Mouse (Mus musculus): ENCODE measurements around the gene Exosc8. TPM values are rescaled to one million over a fixed set of nuclear protein-coding genes. Genes with fewer than 3 reads are reported as not detected.
A peak's percentile ranks its signal among the peaks of the same experiment; 100 is the strongest.

The Exosc8 gene
- 4.5 and 8.5 TPM in 2 replicates for polyA plus RNA-seq (2012; rRNA removed)

DNA sequence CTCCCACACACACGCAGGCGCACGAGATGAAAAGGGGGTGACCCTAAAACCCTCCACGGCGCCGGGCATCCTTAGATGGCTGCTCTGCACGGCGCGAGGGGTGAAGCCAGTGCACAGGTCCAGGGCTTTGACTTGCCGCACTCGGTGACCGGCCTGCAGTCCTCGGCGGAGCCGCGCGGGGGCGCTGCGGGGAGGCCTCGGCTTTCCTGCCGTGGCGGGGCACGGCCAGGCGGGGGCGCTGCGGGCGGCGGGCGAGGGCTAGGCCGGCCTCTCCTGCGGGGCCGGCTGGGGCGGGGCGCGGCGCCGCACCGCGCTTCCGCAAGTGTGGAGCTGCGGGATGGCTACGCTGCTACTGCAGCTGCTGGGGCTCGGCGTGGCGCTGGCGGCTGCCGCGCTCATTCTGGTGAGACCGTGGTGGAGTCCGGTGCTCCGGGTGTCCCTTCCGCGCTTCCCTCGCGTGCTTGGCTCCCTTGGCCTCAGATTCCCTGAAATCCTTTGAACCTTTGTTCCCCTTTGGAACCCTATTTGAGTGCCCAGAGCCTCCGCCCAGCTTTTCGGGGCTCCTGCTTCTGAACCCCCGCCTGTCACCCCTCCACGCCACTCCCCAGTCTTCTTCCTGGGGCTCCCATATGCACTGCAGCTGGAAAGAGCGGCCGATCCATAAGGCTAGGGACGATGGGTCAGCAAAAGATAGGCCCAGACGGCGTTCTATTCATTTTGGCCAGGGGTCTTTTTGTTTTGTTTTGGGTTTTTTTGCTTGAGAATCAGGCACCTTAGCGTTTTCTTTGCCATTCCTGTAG, at the start of gene Exosc8, which contains the start of gene Alg5:
Exosc8 (minus strand) TSS at position 147 of the 800 bp plus-strand sequence.
Alg5 (plus strand) TSS at position 293 of the 800 bp plus-strand sequence.
- peaks cover 2% of the 10 kb centered on the region; the same call in 1 of the 2 replicates for H3K4me1 ChIP-seq (ENCODE audit: control insufficient read depth, insufficient read depth, insufficient read length, low read length)
- peaks cover 10% of the 10 kb centered on the region for H3K36me3 ChIP-seq (ENCODE audit: control insufficient read depth, insufficient read depth, low read length)
- under 1% methylated on average over 65 of the region's 65 CpGs for WGBS
- peak within 1 kb of the TSS; percentile 95 for H3K27ac ChIP-seq (ENCODE audit: insufficient read depth, low read depth, low read length)
- H3K27me3 ChIP-seq (ENCODE audit: control insufficient read depth, insufficient read depth, low read length) = no peaks in the 10 kb centered on the region
- TF ChIP-seq POLR2A (IDR thresholded peaks at IDR 0.05; ENCODE audit: low read depth, low read length) = peak; percentile 73
- TF ChIP-seq CTCF (IDR thresholded peaks at IDR 0.05; ENCODE audit: extremely low read depth, insufficient read length, insufficient replicate concordance, low read depth, low read length) = peak; percentile 99
- peak within 1 kb of the TSS; percentile 80 for H3K4me3 ChIP-seq (ENCODE audit: low read depth, low read length)

DNA sequence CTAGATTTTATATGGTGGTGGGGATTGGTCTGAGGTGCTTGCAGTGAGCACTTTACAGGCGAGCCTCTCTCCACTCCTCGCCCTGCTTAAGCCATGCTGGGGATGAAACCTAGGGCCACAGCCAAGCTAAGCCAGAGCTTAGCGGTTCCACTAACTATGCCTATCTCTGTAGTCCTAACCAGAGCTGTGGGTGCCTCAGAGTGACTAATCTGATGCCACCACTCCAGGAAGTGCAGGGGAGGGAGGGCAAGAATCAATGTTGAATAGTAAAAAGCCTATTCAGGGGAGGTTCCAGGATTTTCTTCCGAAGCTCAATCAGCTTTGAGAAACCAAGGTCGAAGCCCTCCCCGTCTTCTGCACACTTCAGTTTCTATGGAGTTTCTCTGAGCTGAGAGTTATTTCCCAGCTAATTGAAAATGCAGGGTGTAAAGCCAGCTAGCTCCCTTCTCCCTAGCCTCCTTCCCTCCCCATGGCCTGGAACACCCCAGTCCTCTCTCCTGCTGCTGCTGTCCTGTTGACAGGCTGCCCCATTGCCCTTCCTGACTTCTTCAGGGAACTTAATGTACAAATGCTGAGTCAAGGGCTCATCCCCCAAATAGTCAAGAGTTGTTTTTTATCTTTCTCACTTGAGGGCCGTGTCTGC, 40.9 kb upstream of the Exosc8 start:
- Histone ChIP-seq H3K36me3 (ENCODE audit: control insufficient read depth, insufficient read depth, low read length) (no peaks in the 10 kb centered on the region), H3K4me1 (ENCODE audit: control insufficient read depth, insufficient read depth, insufficient read length, low read length) (no peaks in the 10 kb centered on the region), H3K27ac (ENCODE audit: insufficient read depth, low read depth, low read length) (no peak overlapping the region), H3K27me3 (ENCODE audit: control insufficient read depth, insufficient read depth, low read length) (no peaks in the 10 kb centered on the region), H3K4me3 (ENCODE audit: low read depth, low read length) (no peak overlapping the region)
- no peak for TF ChIP-seq POLR2A (IDR thresholded peaks at IDR 0.05; ENCODE audit: low read depth, low read length)
- TF ChIP-seq CTCF (IDR thresholded peaks at IDR 0.05; ENCODE audit: extremely low read depth, insufficient read length, insufficient replicate concordance, low read depth, low read length) = no peak
- 64% methylated on average over 7 of the region's 7 CpGs for WGBS

DNA sequence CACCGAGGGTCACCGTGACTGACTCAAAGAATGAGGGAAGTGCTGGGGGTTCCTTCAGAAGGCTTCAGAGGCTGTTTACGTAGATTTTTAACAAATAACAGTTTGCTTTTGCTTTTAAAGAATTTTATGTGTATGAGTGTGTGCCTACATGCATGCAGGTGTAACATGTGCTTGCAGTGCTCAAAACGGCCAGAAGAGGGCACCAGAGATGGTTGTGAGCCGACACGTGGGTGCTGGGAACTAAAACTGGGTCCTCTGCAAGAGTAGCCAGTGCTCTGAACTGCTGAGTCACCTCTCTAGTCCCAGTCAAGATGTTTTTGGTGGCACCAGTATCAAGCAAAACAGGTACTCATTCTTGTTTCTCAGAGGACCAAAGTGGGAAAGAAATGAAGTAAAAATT, 38.4 kb upstream of the Exosc8 start:
- WGBS = 81% methylated on average over 6 of the region's 6 CpGs
- Histone ChIP-seq H3K4me1 (ENCODE audit: control insufficient read depth, insufficient read depth, insufficient read length, low read length) (no peaks in the 10 kb centered on the region), H3K27me3 (ENCODE audit: control insufficient read depth, insufficient read depth, low read length) (no peaks in the 10 kb centered on the region), H3K27ac (ENCODE audit: insufficient read depth, low read depth, low read length) (no peak overlapping the region), H3K36me3 (ENCODE audit: control insufficient read depth, insufficient read depth, low read length) (no peaks in the 10 kb centered on the region), H3K4me3 (ENCODE audit: low read depth, low read length) (no peak overlapping the region)
- no peak for TF ChIP-seq POLR2A (IDR thresholded peaks at IDR 0.05; ENCODE audit: low read depth, low read length)
- TF ChIP-seq CTCF (IDR thresholded peaks at IDR 0.05; ENCODE audit: extremely low read depth, insufficient read length, insufficient replicate concordance, low read depth, low read length) = no peak

DNA sequence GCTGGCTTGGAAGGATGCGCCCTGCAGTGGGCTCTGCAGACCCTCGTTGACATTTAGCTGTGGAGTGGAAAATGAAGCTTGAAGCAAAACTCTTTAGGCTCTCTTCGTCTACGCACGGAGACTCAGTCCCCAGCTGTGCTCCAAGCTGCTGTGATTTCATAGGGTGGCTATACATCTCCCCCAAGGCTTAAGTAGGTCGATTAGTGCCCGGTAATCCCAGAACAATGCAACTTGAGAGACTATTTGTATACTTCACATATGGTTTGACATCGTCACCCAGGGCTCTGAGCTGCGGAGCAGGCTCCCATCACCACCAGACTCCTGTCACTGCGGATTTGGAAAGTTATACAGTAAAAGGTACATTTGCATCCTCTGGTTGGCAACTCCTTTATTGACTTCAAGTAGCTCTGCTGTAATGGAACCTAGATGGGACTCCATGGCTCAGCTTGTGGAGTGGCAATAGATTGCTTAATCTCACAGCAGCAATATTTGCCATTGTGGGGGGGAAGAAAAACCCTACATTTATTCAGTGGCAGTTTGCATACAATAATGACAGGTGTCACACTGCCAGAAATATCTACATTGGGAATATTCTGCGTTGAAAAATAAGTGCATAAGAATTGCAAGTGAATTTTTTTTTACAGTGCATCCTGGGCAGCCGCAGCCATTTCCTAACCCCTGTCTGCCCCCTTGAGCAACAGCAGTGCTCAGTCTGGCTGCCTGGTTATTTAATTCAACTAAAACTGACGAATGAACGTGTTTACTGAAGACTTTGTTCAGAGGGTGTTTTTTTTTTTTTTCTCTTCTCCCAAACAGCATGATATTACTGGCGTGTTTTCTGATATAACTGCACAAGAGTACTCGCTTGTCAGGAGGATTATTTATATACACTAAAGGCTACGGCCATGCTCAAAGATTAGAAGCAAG, 34.4 kb upstream of the Exosc8 start:
- Histone ChIP-seq H3K27me3 (ENCODE audit: control insufficient read depth, insufficient read depth, low read length) (no peaks in the 10 kb centered on the region), H3K4me3 (ENCODE audit: low read depth, low read length) (no peak overlapping the region), H3K27ac (ENCODE audit: insufficient read depth, low read depth, low read length) (no peak overlapping the region), H3K4me1 (ENCODE audit: control insufficient read depth, insufficient read depth, insufficient read length, low read length) (no peaks in the 10 kb centered on the region), H3K36me3 (ENCODE audit: control insufficient read depth, insufficient read depth, low read length) (no peaks in the 10 kb centered on the region)
- 76% methylated on average over 17 of the region's 17 CpGs for WGBS
- TF ChIP-seq CTCF (IDR thresholded peaks at IDR 0.05; ENCODE audit: extremely low read depth, insufficient read length, insufficient replicate concordance, low read depth, low read length) (no peak), POLR2A (IDR thresholded peaks at IDR 0.05; ENCODE audit: low read depth, low read length) (no peak)

DNA sequence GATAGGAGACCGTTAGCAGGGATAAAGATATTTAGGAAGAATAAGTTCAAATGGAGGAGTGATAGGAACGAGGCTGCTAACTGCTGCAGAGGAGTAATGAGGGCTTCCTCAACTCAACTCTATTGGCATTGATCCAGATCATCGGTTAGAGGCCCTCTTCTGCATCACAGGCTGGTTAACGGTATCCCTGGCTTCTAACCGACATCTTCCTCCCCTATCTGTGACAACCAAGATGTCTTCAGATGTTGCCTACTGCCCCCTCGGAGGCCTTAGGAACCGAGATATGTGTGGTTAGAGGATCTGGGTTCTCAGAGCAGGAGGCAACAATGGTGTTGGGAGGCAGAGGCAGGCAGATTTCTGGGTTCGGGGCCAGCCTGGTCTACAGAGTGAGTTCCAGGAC, 33.4 kb upstream of the Exosc8 start:
- Histone ChIP-seq H3K27me3 (ENCODE audit: control insufficient read depth, insufficient read depth, low read length) (no peaks in the 10 kb centered on the region), H3K4me1 (ENCODE audit: control insufficient read depth, insufficient read depth, insufficient read length, low read length) (no peaks in the 10 kb centered on the region), H3K27ac (ENCODE audit: insufficient read depth, low read depth, low read length) (no peak overlapping the region), H3K4me3 (ENCODE audit: low read depth, low read length) (no peak overlapping the region), H3K36me3 (ENCODE audit: control insufficient read depth, insufficient read depth, low read length) (no peaks in the 10 kb centered on the region)
- WGBS = 81% methylated on average over 8 of the region's 8 CpGs
- no peak for TF ChIP-seq POLR2A (IDR thresholded peaks at IDR 0.05; ENCODE audit: low read depth, low read length)
- TF ChIP-seq CTCF (IDR thresholded peaks at IDR 0.05; ENCODE audit: extremely low read depth, insufficient read length, insufficient replicate concordance, low read depth, low read length) = no peak

DNA sequence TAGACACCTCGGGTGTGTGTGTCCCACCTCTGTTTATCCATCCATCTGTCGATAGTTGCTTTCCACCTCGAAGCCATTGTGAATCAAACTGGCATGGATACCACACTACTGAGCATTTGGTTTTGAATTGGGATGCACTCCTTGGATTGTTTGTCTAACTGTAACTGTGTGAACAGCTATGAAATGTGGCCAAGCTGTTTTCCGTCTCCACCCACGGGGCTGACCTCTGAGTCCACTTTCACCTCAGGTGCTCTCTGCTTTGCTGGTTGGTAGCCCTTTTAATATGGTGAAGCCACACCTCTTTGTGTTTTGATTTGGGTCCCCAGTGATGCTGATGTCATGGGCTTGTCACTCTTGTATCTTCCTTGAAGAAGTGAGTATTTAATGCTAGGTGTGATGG, 31.6 kb upstream of the Exosc8 start:
- Histone ChIP-seq H3K27ac (ENCODE audit: insufficient read depth, low read depth, low read length) (no peak overlapping the region), H3K4me1 (ENCODE audit: control insufficient read depth, insufficient read depth, insufficient read length, low read length) (no peaks in the 10 kb centered on the region), H3K27me3 (ENCODE audit: control insufficient read depth, insufficient read depth, low read length) (no peaks in the 10 kb centered on the region), H3K36me3 (ENCODE audit: control insufficient read depth, insufficient read depth, low read length) (no peaks in the 10 kb centered on the region), H3K4me3 (ENCODE audit: low read depth, low read length) (no peak overlapping the region)
- WGBS = 67% methylated on average over 5 of the region's 5 CpGs
- TF ChIP-seq POLR2A (IDR thresholded peaks at IDR 0.05; ENCODE audit: low read depth, low read length) = no peak
- TF ChIP-seq CTCF (IDR thresholded peaks at IDR 0.05; ENCODE audit: extremely low read depth, insufficient read length, insufficient replicate concordance, low read depth, low read length) = no peak
